Mouse (Mus musculus) thymus, postnatal 0 days (tissue): ENCODE measurements around the gene Rpl35a. TPM values are rescaled to one million over a fixed set of nuclear protein-coding genes. Genes with fewer than 3 reads are reported as not detected.

Experiments used
- DNase-seq: peaks from one replicate; pipeline ENCODE4 v3.0.0-alpha.2; 2015; ENCODE audit warnings: low spot score
- polyA plus RNA-seq: library from polyadenylated mRNA; unstranded; fragments of >200 nt; fragmentation: Nextera tagmentation; extraction: Ambion mirVana; gene quantifications from 2 replicates; pipeline ENCODE4 v1.2.1, GENCODE M21; 2015

The Rpl35a gene
- polyA plus RNA-seq: 1,296 and 1,346 TPM in 2 replicates

GRCm38 (mm10) chr16:33056095-33056785 is at the start of gene Rpl35a, which contains the start of gene Iqcg:
Rpl35a (plus strand) TSS chr16:33056453.
Iqcg (minus strand) TSS chr16:33056218.
- DNase-seq: peak; percentile 91

GRCm38 (mm10) chr16:33006888-33007287 is 49.4 kb upstream of the Rpl35a start:
- no peak for DNase-seq

- no peak for DNase-seq
These were observed 48.8 kb upstream of the Rpl35a start for GRCm38 (mm10) chr16:33007436-33007835.

GRCm38 (mm10) chr16:33010166-33010565 is 46.1 kb upstream of the Rpl35a start:
- DNase-seq: no peak

- no peak for DNase-seq
These were observed 42.5 kb upstream of the Rpl35a start for GRCm38 (mm10) chr16:33013801-33014200.

GRCm38 (mm10) chr16:33014921-33015320 is 41.3 kb upstream of the Rpl35a start:
- no peak for DNase-seq

- DNase-seq: no peak
These were observed 40.8 kb upstream of the Rpl35a start for GRCm38 (mm10) chr16:33015396-33015907.

GRCm38 (mm10) chr16:33015986-33016385 is 40.3 kb upstream of the Rpl35a start:
- DNase-seq: no peak

GRCm38 (mm10) chr16:33017677-33018349 is 38.4 kb upstream of the Rpl35a start:
- DNase-seq: peak; percentile 16

GRCm38 (mm10) chr16:33019117-33019770 is 37.0 kb upstream of the Rpl35a start:
- DNase-seq: no peak

GRCm38 (mm10) chr16:33021381-33021780 is 34.9 kb upstream of the Rpl35a start:
- DNase-seq: no peak

- peak; percentile 83 for DNase-seq
These were observed 32.5 kb upstream of the Rpl35a start for GRCm38 (mm10) chr16:33023750-33024149.

- peak; percentile 57 for DNase-seq
These were observed 31.7 kb upstream of the Rpl35a start for GRCm38 (mm10) chr16:33024456-33025104.

- peak; percentile 29 for DNase-seq
These were observed 29.9 kb upstream of the Rpl35a start for GRCm38 (mm10) chr16:33026357-33026756.

GRCm38 (mm10) chr16:33036006-33036405 is 20.2 kb upstream of the Rpl35a start:
- DNase-seq: no peak

- no peak for DNase-seq
These were observed 13.6 kb upstream of the Rpl35a start for GRCm38 (mm10) chr16:33042682-33043081.

- peak; percentile 54 for DNase-seq
These were observed 13.0 kb upstream of the Rpl35a start for GRCm38 (mm10) chr16:33043268-33043667.

- no peak for DNase-seq
These were observed 8.2 kb upstream of the Rpl35a start for GRCm38 (mm10) chr16:33048004-33048403.

GRCm38 (mm10) chr16:33048686-33049085 is 7.6 kb upstream of the Rpl35a start:
- no peak for DNase-seq

GRCm38 (mm10) chr16:33049809-33050208 is 6.4 kb upstream of the Rpl35a start:
- DNase-seq: no peak

GRCm38 (mm10) chr16:33053141-33053540 is 3.1 kb upstream of the Rpl35a start:
- no peak for DNase-seq
